Mouse (Mus musculus) brain, embryonic 14.5 days (tissue): ENCODE measurements around the gene Adgrl2.

ENCODE experiments used
- CTCF ChIP-seq: fragments of 200-500 bp; IDR thresholded peaks from 2 replicates; pipeline ENCODE4 v1.5.1; 2012; ENCODE audit warnings: inconsistent platforms, mild to moderate bottlenecking, moderate library complexity, borderline replicate concordance; ENCODE audit not compliant: insufficient read depth, insufficient read length; ENCODE audit errors: extremely low read depth
- POLR2A ChIP-seq: fragments of 200-500 bp; IDR thresholded peaks from 2 replicates; pipeline ENCODE4 v1.6.1; 2012; ENCODE audit warnings: mild to moderate bottlenecking, inconsistent platforms, borderline replicate concordance; ENCODE audit not compliant: poor library complexity, insufficient read depth, insufficient read length, severe bottlenecking; ENCODE audit errors: extremely low read depth

DNA sequence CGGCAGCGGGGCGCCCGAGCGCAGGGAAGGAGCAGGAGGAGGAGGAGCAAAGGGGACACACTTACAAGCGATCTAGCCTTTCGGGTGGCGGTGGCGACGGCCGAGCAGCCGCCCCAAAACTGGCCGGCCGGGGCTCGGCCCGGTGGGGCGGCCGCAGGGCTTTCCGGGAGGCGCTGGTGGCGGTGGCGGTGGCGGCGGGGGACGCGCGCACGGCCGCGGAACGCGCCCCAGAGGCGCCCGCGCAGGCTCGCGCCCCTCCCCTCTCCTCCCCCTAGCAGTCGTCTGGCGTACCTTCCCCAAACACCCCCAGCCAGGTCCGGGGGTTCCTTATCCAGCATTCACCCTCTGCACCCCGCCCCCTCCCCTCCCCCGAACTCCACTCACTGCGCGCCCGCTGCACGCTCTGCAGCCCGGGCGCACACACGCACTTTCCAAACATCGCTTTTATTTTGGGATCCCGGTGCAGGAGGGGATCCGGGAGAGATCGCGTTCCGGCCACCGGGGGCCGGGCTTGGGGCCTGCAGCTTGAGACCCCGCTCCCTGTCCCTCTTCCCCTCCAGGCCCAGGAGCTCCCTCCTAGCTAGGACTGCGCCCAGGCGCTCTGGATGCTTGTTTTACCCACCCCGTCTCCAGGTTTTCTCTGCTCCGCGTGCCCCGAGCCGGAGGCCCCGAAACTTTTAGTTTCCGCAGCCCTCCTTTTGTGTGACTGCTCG lies 381 bp downstream of the Adgrl2 start:
- no peak for TF ChIP-seq CTCF
- TF ChIP-seq POLR2A: 0 out of 2 replicates have a peak, but pooled peaks have one; percentile 24
